Mouse (Mus musculus) CD4-positive, CD25-positive, alpha-beta regulatory T cell (primary cell): Measurements from ENCODE around the gene N4bp2l1. TPM values are rescaled to one million over a fixed set of nuclear protein-coding genes. Genes with fewer than 3 reads are reported as not detected.

Source experiments
- polyA plus RNA-seq: library from polyadenylated mRNA; unstranded; fragments of 100-300 nt; shearing (Covaris generic); gene quantifications from one replicate; pipeline ENCODE4 v1.2.1, GENCODE M21; 2017

N4bp2l1 gene
- 122 TPM for polyA plus RNA-seq

GRCm38 (mm10) chr5:150597088-150597487 lies at the start of gene N4bp2l1:
N4bp2l1 (minus strand) TSS chr5:150597188.

GRCm38 (mm10) chr5:150521937-150522866 lies 74.8 kb downstream of the N4bp2l1 start, which contains the start of gene Brca2:
Brca2 (plus strand) TSS chr5:150522630.

Other genes with a start within 250 kb of the N4bp2l1 start
- not detected for gene Zar1l, start 79.0 kb downstream of the N4bp2l1 start, polyA plus RNA-seq
- gene Brca2, start 74.6 kb downstream of the N4bp2l1 start, polyA plus RNA-seq: 8.1 TPM
- 82.0 TPM for gene N4bp2l2, start 69.0 kb upstream of the N4bp2l1 start, polyA plus RNA-seq
- 29.8 TPM for gene Pds5b, start 76.6 kb upstream of the N4bp2l1 start, polyA plus RNA-seq